ENCODE assay signal across 8 mouse cellular contexts in genomic region chr2:113363707-113364620, GRCm38 (mm10). TPM values are rescaled to one million over a fixed set of nuclear protein-coding genes. Genes with fewer than 3 reads are reported as not detected.
DNase-seq lines count a peak whose midpoint lies in the region; ATAC-seq and TF ChIP-seq lines count a peak whose summit lies in the region.

No protein-coding gene starts in this region.

- no peaks in the 10 kb centered on the region for H3K9me3 ChIP-seq in kidney, postnatal 0 days (replicated peaks; ENCODE audit: low read length)
- no peaks in the 10 kb centered on the region for H3K9me3 ChIP-seq in heart, embryonic 13.5 days
- no peaks in the 10 kb centered on the region for H3K9me3 ChIP-seq in midbrain, embryonic 14.5 days (ENCODE audit: control insufficient read depth, low read length)

- TF ChIP-seq POLR2A in kidney, adult 2 months (IDR thresholded peaks at IDR 0.05; ENCODE audit: low read depth, low read length): no peak

- DNase-seq in kidney, postnatal 0 days (ENCODE audit: low spot score): no peak
- no peak for DNase-seq in kidney, adult 2 months
- DNase-seq in midbrain, embryonic 14.5 days: peak; percentile 21
- no peak for DNase-seq in right cerebral cortex, postnatal 25 days
- DNase-seq in lung, postnatal 14 days: no peak
- DNase-seq in adrenal gland, postnatal 25 days: no peak

- no peak for TF ChIP-seq CTCF in kidney, postnatal 0 days (IDR thresholded peaks at IDR 0.05; ENCODE audit: low read depth)
- no peak for TF ChIP-seq CTCF in kidney, adult 2 months (conservative IDR thresholded peaks at IDR 0.05; ENCODE audit: insufficient read depth, insufficient read length, low read depth, low read length)

- H3K27ac ChIP-seq in kidney, postnatal 0 days: no peak overlapping the region
- no peak overlapping the region for H3K27ac ChIP-seq in kidney, adult 2 months (ENCODE audit: insufficient read depth, low read depth, low read length)
- H3K27ac ChIP-seq in heart, embryonic 13.5 days (replicated peaks): peak overlapping the region; percentile 0; the same call in 1 of the 2 replicates
- H3K27ac ChIP-seq in midbrain, embryonic 14.5 days (replicated peaks; ENCODE audit: low read depth, low read length): no peak overlapping the region

- 47% methylated on average over 16 of the region's 16 CpGs for WGBS in kidney, postnatal 0 days
- WGBS in kidney, adult 2 months: 56% methylated on average over 16 of the region's 16 CpGs
- WGBS in heart, embryonic 13.5 days: 32% methylated on average over 16 of the region's 16 CpGs
- WGBS in midbrain, embryonic 14.5 days: 45% methylated on average over 16 of the region's 16 CpGs

- no peak for ATAC-seq in kidney, postnatal 0 days (replicated peaks; ENCODE audit: low FRiP score, low read depth)
- ATAC-seq in common myeloid progenitor, adult 5-6 weeks (replicated peaks; ENCODE audit: low read depth, poor library complexity, severe bottlenecking): 0 out of 2 replicates have a peak, but pooled peaks have one; percentile 29
- ATAC-seq in heart, embryonic 13.5 days (ENCODE audit: extremely low read depth, insufficient number of reproducible peaks, low FRiP score, low TSS enrichment): no peak
- no peak; the same call in 1 of the 2 replicates for ATAC-seq in midbrain, embryonic 14.5 days (ENCODE audit: low FRiP score, low TSS enrichment)

- H3K36me3 ChIP-seq in kidney, postnatal 0 days (ENCODE audit: insufficient read depth, low read length): no peaks in the 10 kb centered on the region
- no peaks in the 10 kb centered on the region for H3K36me3 ChIP-seq in kidney, adult 2 months (ENCODE audit: control insufficient read depth, insufficient read depth, low read length)
- no peaks in the 10 kb centered on the region for H3K36me3 ChIP-seq in heart, embryonic 13.5 days
- no peaks in the 10 kb centered on the region for H3K36me3 ChIP-seq in midbrain, embryonic 14.5 days (ENCODE audit: control insufficient read depth, insufficient read depth, low read length)

- H3K9ac ChIP-seq in kidney, postnatal 0 days (ENCODE audit: low read depth, low read length): no peak overlapping the region
- H3K9ac ChIP-seq in heart, embryonic 13.5 days: peak overlapping the region; percentile 60
- no peak overlapping the region for H3K9ac ChIP-seq in midbrain, embryonic 14.5 days (replicated peaks; ENCODE audit: low read length)

- no peaks in the 10 kb centered on the region for H3K27me3 ChIP-seq in kidney, postnatal 0 days (ENCODE audit: insufficient read depth, low read length)
- H3K27me3 ChIP-seq in kidney, adult 2 months (replicated peaks; ENCODE audit: control insufficient read depth, insufficient read depth, low read length): no peaks in the 10 kb centered on the region
- no peaks in the 10 kb centered on the region for H3K27me3 ChIP-seq in heart, embryonic 13.5 days (replicated peaks)
- H3K27me3 ChIP-seq in midbrain, embryonic 14.5 days (ENCODE audit: control insufficient read depth, insufficient read depth, low read length): no peaks in the 10 kb centered on the region

- 0 out of 2 replicates have a peak, but pooled peaks cover 4% of the 10 kb centered on the region for H3K4me1 ChIP-seq in kidney, postnatal 0 days (replicated peaks; ENCODE audit: insufficient read depth, low read length)
- peaks cover 4% of the 10 kb centered on the region; the same call in 1 of the 2 replicates for H3K4me1 ChIP-seq in kidney, adult 2 months (ENCODE audit: control insufficient read depth, insufficient read depth, low read length)
- peaks cover 16% of the 10 kb centered on the region; the same call in 1 of the 2 replicates for H3K4me1 ChIP-seq in heart, embryonic 13.5 days
- no peaks in the 10 kb centered on the region for H3K4me1 ChIP-seq in midbrain, embryonic 14.5 days (ENCODE audit: control insufficient read depth, insufficient read depth, low read length)

- peak overlapping the region; percentile 35 for H3K4me2 ChIP-seq in kidney, postnatal 0 days (ENCODE audit: low read length)
- peak overlapping the region; percentile 60 for H3K4me2 ChIP-seq in heart, embryonic 13.5 days
- H3K4me2 ChIP-seq in midbrain, embryonic 14.5 days (ENCODE audit: low read length): no peak overlapping the region

- H3K4me3 ChIP-seq in kidney, postnatal 0 days (replicated peaks; ENCODE audit: low read depth, low read length): peak overlapping the region; percentile 5; the same call in 1 of the 2 replicates
- H3K4me3 ChIP-seq in kidney, adult 2 months (ENCODE audit: insufficient read depth, low read depth, low read length): no peak overlapping the region
- H3K4me3 ChIP-seq in heart, embryonic 13.5 days: peak overlapping the region; percentile 24; the same call in 1 of the 2 replicates
- H3K4me3 ChIP-seq in midbrain, embryonic 14.5 days (replicated peaks; ENCODE audit: low read depth, low read length): no peak overlapping the region

RNA-seq across cellular contexts. Expression of gene Fmn1, which starts 36.4 kb away (rescaled TPM):
- polyA plus RNA-seq in kidney, postnatal 0 days (2015; fragmentation: Nextera tagmentation; extraction: Ambion mirVana): 7.6 and 8.0 TPM in 2 replicates
- 7.2 and 7.4 TPM in 2 replicates for polyA plus RNA-seq in kidney, adult 2 months (2012; rRNA removed)
- 1.9 TPM in 1 of 2 replicates, not detected in the other for total RNA-seq in common myeloid progenitor, adult 5-6 weeks (2017)
- 1.8 and 2.1 TPM in 2 replicates for polyA plus RNA-seq in heart, embryonic 13.5 days (2015; fragmentation: Nextera tagmentation; extraction: Ambion mirVana)
- polyA plus RNA-seq in midbrain, embryonic 14.5 days (2014; fragmentation: Nextera tagmentation; extraction: Ambion mirVana): 0.33 and 0.55 TPM in 2 replicates
- 3.1 and 5.0 TPM in 2 replicates for total RNA-seq in adrenal gland, postnatal 25 days (2021)

Comparison
In these comparisons a context has a peak if more than half of its experiments do, and no peak if none do; other contexts are left out.
1. H3K4me3 ChIP-seq: peak in kidney, postnatal 0 days (single experiment) and heart, embryonic 13.5 days (single experiment); none in kidney, adult 2 months (single experiment) and midbrain, embryonic 14.5 days (single experiment).